In genomic region chr4:133277104-133278026, GRCm38 (mm10) we compare ENCODE assay signal across 8 mouse cellular contexts. TPM values are rescaled to one million over a fixed set of nuclear protein-coding genes. Genes with fewer than 3 reads are reported as not detected.
DNase-seq lines count a peak whose midpoint lies in the region; ATAC-seq and TF ChIP-seq lines count a peak whose summit lies in the region.

TSS of gene Tmem222 (minus strand) at chr4:133277792.

- H3K4me3 ChIP-seq in hindbrain, embryonic 10.5 days: peak within 1 kb of the TSS; percentile 90
- peak within 1 kb of the TSS; percentile 62 for H3K4me3 ChIP-seq in lung, postnatal 0 days (ENCODE audit: low read depth, low read length)

- ATAC-seq in frontal cortex, adult (ENCODE audit: low TSS enrichment): peak; percentile 90
- ATAC-seq in lung, postnatal 0 days: peak; percentile 97

- no peak for TF ChIP-seq EP300 in lung, postnatal 0 days (IDR thresholded peaks at IDR 0.05)

- peak within 1 kb of the TSS; percentile 82 for H3K9ac ChIP-seq in lung, postnatal 0 days (replicated peaks; ENCODE audit: low read depth)

- no peaks in the 10 kb centered on the region for H3K27me3 ChIP-seq in hindbrain, embryonic 10.5 days (ENCODE audit: insufficient read depth, poor library complexity, severe bottlenecking)
- no peaks in the 10 kb centered on the region for H3K27me3 ChIP-seq in lung, postnatal 0 days (replicated peaks; ENCODE audit: insufficient read depth, low read length)

- under 1% methylated on average over 73 of the region's 73 CpGs for WGBS in hindbrain, embryonic 10.5 days
- WGBS in lung, postnatal 0 days: 2% methylated on average over 73 of the region's 73 CpGs

- DNase-seq in MEL-GATA-1-ER (ENCODE audit: extremely low read depth, low read depth): peak; percentile 87
- DNase-seq in cerebellum, adult 8-10 months: peak; percentile 97
- peak; percentile 96 for DNase-seq in hindbrain, embryonic 10.5 days (ENCODE audit: low spot score)
- DNase-seq in layer of hippocampus, adult 9-11 months: peak; percentile 96
- DNase-seq in lung, postnatal 0 days (ENCODE audit: low spot score): peak; percentile 96
- DNase-seq in ovary, postnatal 14 days (ENCODE audit: low spot score): peak; percentile 94
- DNase-seq in thymus, postnatal 14 days: peak; percentile 96

- no peak for TF ChIP-seq CTCF in lung, postnatal 0 days (IDR thresholded peaks at IDR 0.05)

- H3K4me1 ChIP-seq in hindbrain, embryonic 10.5 days (replicated peaks): peaks cover 37% of the 10 kb centered on the region
- H3K4me1 ChIP-seq in lung, postnatal 0 days (ENCODE audit: insufficient read depth, low read depth, low read length): peaks cover 4% of the 10 kb centered on the region; the same call in 1 of the 2 replicates

- peak within 1 kb of the TSS; percentile 93 for H3K27ac ChIP-seq in hindbrain, embryonic 10.5 days
- H3K27ac ChIP-seq in lung, postnatal 0 days (ENCODE audit: low read length): peak within 1 kb of the TSS; percentile 90

- no peaks in the 10 kb centered on the region for H3K9me3 ChIP-seq in hindbrain, embryonic 10.5 days
- no peaks in the 10 kb centered on the region for H3K9me3 ChIP-seq in lung, postnatal 0 days (ENCODE audit: low read length)

- peaks cover 29% of the 10 kb centered on the region for H3K36me3 ChIP-seq in hindbrain, embryonic 10.5 days
- H3K36me3 ChIP-seq in lung, postnatal 0 days (ENCODE audit: insufficient read depth, low read length): no peaks in the 10 kb centered on the region

- peak within 1 kb of the TSS; percentile 82 for H3K4me2 ChIP-seq in lung, postnatal 0 days (replicated peaks; ENCODE audit: low read depth, low read length)

RNA-seq across cellular contexts. Expression of gene Tmem222, which starts in this region (rescaled TPM):
- 82.8 and 87.8 TPM in 2 replicates for polyA plus RNA-seq in hindbrain, embryonic 10.5 days (2016; fragmentation: Nextera tagmentation; extraction: Ambion mirVana)
- polyA plus RNA-seq in lung, postnatal 0 days (2015; fragmentation: Nextera tagmentation; extraction: Ambion mirVana): 47.2 and 58.1 TPM in 2 replicates

Comparison
In these comparisons a context has a peak if more than half of its experiments do, and no peak if none do; other contexts are left out.
1. Peak in every context shown above with its lines: DNase-seq, ATAC-seq, H3K4me3 ChIP-seq and H3K27ac ChIP-seq.